ENCODE assay signal across 9 mouse cellular contexts in the genomic region with DNA sequence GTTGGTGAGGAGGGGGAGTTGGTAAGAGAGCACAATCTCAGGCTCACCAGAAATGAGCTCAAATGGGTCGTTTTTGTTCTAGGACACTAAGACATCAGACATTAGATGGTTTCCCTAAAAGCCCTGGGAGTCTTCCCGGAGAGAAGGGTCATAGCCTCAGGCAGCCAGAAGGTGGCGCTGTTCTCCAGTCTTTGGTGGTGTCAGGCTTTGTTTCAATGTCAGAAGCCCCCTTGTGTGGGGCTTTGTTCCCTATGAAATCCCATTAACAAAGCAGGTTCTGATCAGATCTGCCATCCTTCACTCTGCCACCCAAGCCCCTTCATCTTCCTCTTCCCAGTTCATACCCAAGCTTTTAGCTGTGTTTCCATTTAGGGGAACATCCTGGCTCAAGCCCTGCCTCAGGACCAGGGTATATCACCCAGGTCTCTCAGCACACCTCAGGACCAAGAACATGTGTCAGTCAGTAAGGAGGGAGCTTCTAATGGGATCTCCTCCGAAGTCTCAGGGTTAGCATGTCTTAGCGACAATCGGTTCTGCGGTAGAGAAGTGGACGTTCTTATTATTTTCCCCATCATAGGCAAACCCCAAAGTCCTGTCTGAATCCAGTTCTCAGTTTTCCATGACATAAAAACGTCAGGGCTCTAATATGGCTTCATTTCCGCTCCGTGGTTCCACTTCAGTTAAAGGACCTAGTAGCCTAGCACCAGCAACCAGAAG. TPM values are rescaled to one million over a fixed set of nuclear protein-coding genes. Genes with fewer than 3 reads are reported as not detected.
A peak's percentile ranks its signal among the peaks of the same experiment; 100 is the strongest.
DNase-seq lines count a peak whose midpoint lies in the region; ATAC-seq and TF ChIP-seq lines count a peak whose summit lies in the region.
"Had no signal": no experiment of that assay in that cellular context is flagged by ENCODE, and none has a peak within 500 bp of the region (broad histone marks: within the 10 kb centered on the region; RNA-seq: fewer than 3 reads in every experiment).

No protein-coding gene starts in this region.

- no peak for ATAC-seq in lung, embryonic 14.5 days (ENCODE audit: insufficient read depth)

- H3K9ac ChIP-seq in heart, adult 2 months (ENCODE audit: low read depth, low read length): no peak overlapping the region
- no peak overlapping the region for H3K9ac ChIP-seq in lung, embryonic 14.5 days

- H3K27ac ChIP-seq in heart, adult 2 months: no peak overlapping the region
- H3K27ac ChIP-seq in lung, embryonic 14.5 days (ENCODE audit: low read depth): no peak overlapping the region

- DNase-seq in CD4-positive, CD25-positive, alpha-beta regulatory T cell, adult 2 months (ENCODE audit: low read depth, low spot score): peak; percentile 80
- DNase-seq in adrenal gland, adult 8-10 months: peak; percentile 15
- peak; percentile 86 for DNase-seq in embryo, embryonic 9.5 days (ENCODE audit: extremely low spot score)
- peak; percentile 45 to 77 for DNase-seq in heart, adult 2 months
- peak; percentile 82 for DNase-seq in layer of hippocampus, adult 11-12 months (ENCODE audit: low spot score)
- peak; percentile 90 for DNase-seq in lung, embryonic 14.5 days
- peak; percentile 77 for DNase-seq in ovary, postnatal 14 days (ENCODE audit: low spot score)
- peak; percentile 66 for DNase-seq in thymus, postnatal 25 days

- no peaks in the 10 kb centered on the region for H3K79me2 ChIP-seq in heart, adult 2 months (replicated peaks; ENCODE audit: control insufficient read depth, insufficient read depth, low read length)

- 45% methylated on average over 11 of the region's 11 CpGs for WGBS in heart, adult 2 months
- WGBS in lung, embryonic 14.5 days: 46% methylated on average over 11 of the region's 11 CpGs

- H3K36me3 ChIP-seq in heart, adult 2 months (ENCODE audit: control insufficient read depth, insufficient read depth, low read length): no peaks in the 10 kb centered on the region
- no peaks in the 10 kb centered on the region for H3K36me3 ChIP-seq in lung, embryonic 14.5 days (ENCODE audit: insufficient read depth)

- 0 out of 2 replicates have a peak, but pooled peaks have one; percentile 35 for TF ChIP-seq EP300 in heart, adult 2 months (IDR thresholded peaks at IDR 0.05; ENCODE audit: insufficient read depth, low read depth, low read length)

- H3K27me3 ChIP-seq in heart, adult 2 months (ENCODE audit: control insufficient read depth, insufficient read depth, low read length): no peaks in the 10 kb centered on the region
- H3K27me3 ChIP-seq in lung, embryonic 14.5 days (ENCODE audit: insufficient read depth, low read length): no peaks in the 10 kb centered on the region

- no peaks in the 10 kb centered on the region for H3K4me1 ChIP-seq in heart, adult 2 months (ENCODE audit: control insufficient read depth, insufficient read depth, low read length)
- H3K4me1 ChIP-seq in lung, embryonic 14.5 days (ENCODE audit: insufficient read depth): no peaks in the 10 kb centered on the region

- H3K4me2 ChIP-seq in lung, embryonic 14.5 days: no peak overlapping the region

- TF ChIP-seq POLR2A in heart, adult 2 months (IDR thresholded peaks at IDR 0.05; ENCODE audit: insufficient read depth, low read depth, low read length): no peak

- TF ChIP-seq CTCF in heart, adult 2 months (IDR thresholded peaks at IDR 0.05): peak; percentile 87
- peak; percentile 93 for TF ChIP-seq CTCF in lung, embryonic 14.5 days (IDR thresholded peaks at IDR 0.05; ENCODE audit: low read depth)

- intact Hi-C loops in heart, adult 2 months (cut with DNase I): loop anchor here (1.0 kb wide), 2 partner anchors 116 to 230 kb away; partner anchors contain the start of gene Blcap

- H3K4me3 ChIP-seq in heart, adult 2 months: no peak overlapping the region
- H3K4me3 ChIP-seq in lung, embryonic 14.5 days (ENCODE audit: low read depth, low read length): no peak overlapping the region

- H3K9me3 ChIP-seq in lung, embryonic 14.5 days (ENCODE audit: low read depth, low read length): no peaks in the 10 kb centered on the region

RNA-seq across cellular contexts. Expression of gene Ghrh, which starts 5.6 kb away (rescaled TPM):
- total RNA-seq in adrenal gland, adult 8-10 months (2022): not detected
- not detected for total RNA-seq in heart, adult 2 months (2021)
- not detected in 2 replicates for polyA plus RNA-seq in heart, adult 2 months (2012; rRNA removed)
- not detected in 2 replicates for polyA plus RNA-seq in lung, embryonic 14.5 days (2014; fragmentation: Nextera tagmentation; extraction: Ambion mirVana)
- polyA plus RNA-seq: heart, embryonic 14.5 days had no signal

RNA-seq across cellular contexts. Expression of gene Manbal, which starts 25.7 kb away (rescaled TPM):
- 10 to 100 TPM; 36.3 to 40.3 (median 36.5) TPM for total RNA-seq in adrenal gland, adult 8-10 months (2022)
- total RNA-seq in heart, adult 2 months (2021): 10 to 100 TPM; 14.5 to 20.1 TPM
- polyA plus RNA-seq in heart, adult 2 months (2012; rRNA removed): 42.6 and 44.2 TPM in 2 replicates
- polyA plus RNA-seq in lung, embryonic 14.5 days (2014; fragmentation: Nextera tagmentation; extraction: Ambion mirVana): 38.7 and 42.6 TPM in 2 replicates

Comparison
In these comparisons a context has a peak if more than half of its experiments do, and no peak if none do; other contexts are left out.
1. DNase-seq: peak in every context shown above with its lines; median percentile 90 in lung, embryonic 14.5 days; 86 in embryo, embryonic 9.5 days; 82 in layer of hippocampus, adult 11-12 months; 80 in CD4-positive, CD25-positive, alpha-beta regulatory T cell, adult 2 months; 77 in ovary, postnatal 14 days; 66 in thymus, postnatal 25 days; 61 in heart, adult 2 months; 15 in adrenal gland, adult 8-10 months.